Mouse (Mus musculus): ENCODE results near the gene Fars2.

GRCm38 (mm10) chr13:36492397-36492796, 375.2 kb downstream of the Fars2 start:
- TF ChIP-seq POLR2A (IDR thresholded peaks at IDR 0.05; ENCODE audit: low read depth, low read length) = no peak
- no peak for TF ChIP-seq CTCF (IDR thresholded peaks at IDR 0.05; ENCODE audit: extremely low read depth, insufficient read depth, insufficient read length, insufficient replicate concordance)

Measured in spleen, adult 2 months (tissue).